Mouse (Mus musculus): ENCODE measurements at regions not wholly inside any gene's neighbourhood (a gene's known extent, or its start where the extent isn't known, plus 50 kb on each side); places are given as distances from the start of the nearest gene placed in this dataset.

DNA sequence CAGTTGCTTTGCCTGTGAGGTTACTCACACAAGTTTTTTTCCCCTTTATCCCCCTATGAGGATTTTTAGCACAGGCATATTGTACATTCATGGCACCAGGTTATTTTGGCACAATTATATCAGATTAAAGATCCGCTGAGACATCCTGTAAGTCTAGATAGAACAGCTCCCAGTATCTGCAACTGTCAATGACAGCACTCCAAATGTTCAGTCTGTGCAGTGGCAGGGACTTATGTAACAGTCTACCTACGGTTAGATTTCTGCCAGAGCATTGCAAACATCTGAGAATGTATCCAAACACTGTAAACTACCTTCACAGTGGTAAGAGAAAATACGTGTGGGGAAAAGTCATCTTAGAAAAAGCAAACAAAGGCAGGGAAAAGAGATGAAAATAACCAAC is 163.5 kb upstream of the Kcnh7 start:
- Histone ChIP-seq H3K4me2 (replicated peaks) (no peak overlapping the region), H3K4me1 (replicated peaks) (no peaks in the 10 kb centered on the region), H3K4me3 (replicated peaks) (no peak overlapping the region), H3K27ac (no peak overlapping the region), H3K36me3 (no peaks in the 10 kb centered on the region), H3K9ac (no peak overlapping the region), H3K27me3 (replicated peaks) (no peaks in the 10 kb centered on the region), H3K9me3 (no peaks in the 10 kb centered on the region)
- 68% methylated on average over 3 of the region's 3 CpGs for WGBS
- no peak for ATAC-seq

DNA sequence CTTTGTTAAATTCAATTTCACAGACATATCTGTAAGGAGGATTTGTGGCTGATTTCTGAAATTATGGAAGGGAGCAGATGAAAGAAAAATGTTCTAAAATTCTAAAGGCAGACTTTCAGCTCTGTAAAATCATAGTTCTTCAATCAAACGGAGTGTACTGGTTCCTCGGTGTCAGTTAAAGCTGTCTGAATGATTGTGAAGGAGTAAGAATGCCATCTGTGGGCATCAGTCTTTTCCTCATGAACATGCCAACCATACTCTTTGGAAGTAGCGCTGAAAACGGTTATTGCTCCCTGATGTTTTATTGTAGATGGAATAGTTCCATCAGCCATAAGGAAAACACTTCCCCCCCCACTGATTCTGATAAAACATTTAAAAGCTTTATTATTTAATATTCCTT is 142.7 kb upstream of the Kcnh7 start:
- no peaks in the 10 kb centered on the region for H3K27me3 ChIP-seq (replicated peaks)
- H3K27ac ChIP-seq, result no peak overlapping the region
- no peak overlapping the region for H3K4me2 ChIP-seq (replicated peaks)
- H3K4me1 ChIP-seq (replicated peaks), result no peaks in the 10 kb centered on the region
- H3K4me3 ChIP-seq (replicated peaks), result no peak overlapping the region
- H3K36me3 ChIP-seq, result no peaks in the 10 kb centered on the region
- H3K9me3 ChIP-seq, result no peaks in the 10 kb centered on the region
- WGBS, result 74% methylated on average over 4 of the region's 4 CpGs
- no peak for ATAC-seq
- no peak overlapping the region for H3K9ac ChIP-seq

DNA sequence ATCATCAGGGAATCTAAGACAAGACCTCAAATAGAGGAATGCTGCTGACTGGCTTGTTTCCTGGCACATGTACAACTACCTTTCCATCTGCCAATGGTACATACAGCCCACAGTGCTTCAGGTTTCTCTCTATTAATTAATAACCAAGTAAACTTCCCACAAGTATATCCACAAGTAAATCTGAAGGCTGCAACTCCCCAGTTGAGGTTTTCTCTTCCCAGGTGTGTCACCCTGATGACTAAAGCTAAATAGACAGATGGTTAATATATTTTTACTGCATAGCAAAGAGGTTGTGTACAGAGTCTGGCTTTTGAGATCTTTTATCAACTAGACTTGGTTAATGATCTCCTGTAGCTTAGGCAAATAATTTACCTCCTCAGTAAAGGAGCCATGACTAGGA is 96.8 kb upstream of the Kcnh7 start:
- H3K9me3 ChIP-seq, result no peaks in the 10 kb centered on the region
- H3K9ac ChIP-seq, result no peak overlapping the region
- no peak overlapping the region for H3K4me3 ChIP-seq (replicated peaks)
- H3K27me3 ChIP-seq (replicated peaks), result no peaks in the 10 kb centered on the region
- H3K36me3 ChIP-seq, result no peaks in the 10 kb centered on the region
- peak; percentile 95 for ATAC-seq
- H3K27ac ChIP-seq, result no peak overlapping the region
- no peak overlapping the region for H3K4me2 ChIP-seq (replicated peaks)
- no peaks in the 10 kb centered on the region for H3K4me1 ChIP-seq (replicated peaks)

- no peaks in the 10 kb centered on the region for H3K9me3 ChIP-seq
Measured at GRCm38 (mm10) chr2:63273799-63274203, 89.7 kb upstream of the Kcnh7 start.

GRCm38 (mm10) chr2:63246091-63246612 is 62.1 kb upstream of the Kcnh7 start:
- Histone ChIP-seq H3K9me3 (no peaks in the 10 kb centered on the region), H3K27ac (no peak overlapping the region), H3K4me3 (replicated peaks) (no peak overlapping the region), H3K4me1 (replicated peaks) (no peaks in the 10 kb centered on the region), H3K9ac (no peak overlapping the region), H3K36me3 (no peaks in the 10 kb centered on the region), H3K27me3 (replicated peaks) (no peaks in the 10 kb centered on the region), H3K4me2 (replicated peaks) (no peak overlapping the region)
- no peak for ATAC-seq
- WGBS, result 85% methylated on average over 4 of the region's 4 CpGs

More at GRCm38 (mm10) chr2:63273799-63274203, 89.7 kb upstream of the Kcnh7 start:
- Histone ChIP-seq H3K4me2 (replicated peaks) (no peak overlapping the region), H3K4me3 (replicated peaks) (no peak overlapping the region), H3K36me3 (no peaks in the 10 kb centered on the region), H3K9ac (no peak overlapping the region), H3K27ac (no peak overlapping the region), H3K4me1 (replicated peaks) (no peaks in the 10 kb centered on the region), H3K27me3 (replicated peaks) (no peaks in the 10 kb centered on the region)
- peak; percentile 91 for ATAC-seq
- 6% methylated on average over 3 of the region's 3 CpGs for WGBS

DNA sequence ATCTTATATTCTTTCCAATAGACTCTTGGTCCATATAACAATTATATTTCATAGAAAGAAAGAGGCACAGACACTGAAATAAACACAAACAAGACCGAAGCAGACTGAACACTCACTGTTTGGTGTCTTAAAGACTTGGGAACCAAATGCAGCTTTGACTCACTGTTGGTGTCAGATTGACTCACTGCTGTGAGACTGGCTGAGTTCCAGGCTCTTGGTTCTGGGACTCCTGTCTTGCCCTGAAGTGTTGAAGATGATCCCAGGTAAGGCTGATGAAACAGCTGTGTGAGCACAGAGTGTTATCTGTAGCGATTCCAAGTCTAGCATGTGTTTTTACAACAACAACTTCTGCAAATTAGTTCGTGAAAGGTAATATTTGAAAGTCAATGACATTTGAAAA is 55.2 kb upstream of the Kcnh7 start:
- WGBS, result 80% methylated on average over 3 of the region's 3 CpGs
- ATAC-seq, result no peak
- Histone ChIP-seq H3K9me3 (no peaks in the 10 kb centered on the region), H3K4me1 (replicated peaks) (no peaks in the 10 kb centered on the region), H3K4me3 (replicated peaks) (no peak overlapping the region), H3K9ac (no peak overlapping the region), H3K27ac (no peak overlapping the region), H3K36me3 (no peaks in the 10 kb centered on the region), H3K27me3 (replicated peaks) (no peaks in the 10 kb centered on the region), H3K4me2 (replicated peaks) (no peak overlapping the region)

Measured in intestine, embryonic 15.5 days (tissue).